Mouse (Mus musculus) myocyte (in vitro differentiated cells): ENCODE data around the gene Htr1d.

ENCODE experiments used
- CEBPB ChIP-seq: IDR thresholded peaks from 2 replicates; pipeline ENCODE4 v1.6.1; 2011; ENCODE audit warnings: mild to moderate bottlenecking, moderate library complexity; ENCODE audit not compliant: poor library complexity, insufficient read depth, severe bottlenecking
- E2F4 ChIP-seq: IDR thresholded peaks from one replicate; pipeline ENCODE4 v1.6.1; 2011; ENCODE audit warnings: mild to moderate bottlenecking, control low read depth, moderate library complexity; ENCODE audit not compliant: insufficient read depth
- MYOD1 ChIP-seq, 3 experiments: IDR thresholded peaks; one replicate each; pipeline ENCODE4 v1.6.1; 2011; ENCODE audit warnings: control low read depth in 2 of 3, low read depth in 2 of 3, mild to moderate bottlenecking in 2 of 3, moderate library complexity in 1 of 3; ENCODE audit not compliant: insufficient read length in 2 of 3, control insufficient read depth in 1 of 3
- POLR2A ChIP-seq: IDR thresholded peaks from one replicate; pipeline ENCODE4 v1.6.1; 2011; ENCODE audit warnings: low read depth, mild to moderate bottlenecking, control low read depth, moderate library complexity; ENCODE audit not compliant: insufficient read length
- POLR2AphosphoS2 ChIP-seq: IDR thresholded peaks from one replicate; pipeline ENCODE4 v1.6.1; 2011; ENCODE audit warnings: low read depth, control low read depth; ENCODE audit not compliant: insufficient read length
- SRF ChIP-seq: IDR thresholded peaks from one replicate; pipeline ENCODE4 v1.6.1; 2011; ENCODE audit warnings: low read depth; ENCODE audit not compliant: control insufficient read depth, insufficient read length
- TCF12 ChIP-seq: IDR thresholded peaks from one replicate; pipeline ENCODE4 v1.6.1; 2011; ENCODE audit warnings: mild to moderate bottlenecking, control low read depth; ENCODE audit not compliant: poor library complexity, insufficient read depth, severe bottlenecking

GRCm38 (mm10) chr4:136383839-136384238 is 39.5 kb upstream of the Htr1d start:
- TF ChIP-seq POLR2A (no peak), CEBPB (no peak), SRF (no peak), POLR2AphosphoS2 (no peak), E2F4 (no peak), TCF12 (no peak), MYOD1 (IDR thresholded peaks at IDR 0.05; ENCODE audit: control insufficient read depth in 1 of 3, insufficient read length in 2 of 3, low read depth in 2 of 3) (no peak)
